Mouse (Mus musculus) ES-Bruce4 (cell line): ENCODE results near the gene Trdmt1.

ENCODE experiments used
- CTCF ChIP-seq: IDR thresholded peaks from one replicate; pipeline ENCODE4 v1.8.1; 2011; ENCODE audit warnings: low read depth, low read length
- POLR2A ChIP-seq: IDR thresholded peaks from one replicate; pipeline ENCODE4 v1.8.1; 2011; ENCODE audit warnings: low read length; ENCODE audit not compliant: insufficient read depth

GRCm38 (mm10) chr2:13538704-13539377 lies 5.6 kb downstream of the Trdmt1 start:
- no peak for TF ChIP-seq POLR2A
- no peak for TF ChIP-seq CTCF
